Mouse (Mus musculus) gastrocnemius, postnatal 36 days (tissue): ENCODE data around the gene Nlgn2. TPM values are rescaled to one million over a fixed set of nuclear protein-coding genes. Genes with fewer than 3 reads are reported as not detected.

Source experiments
- DNase-seq, 2 experiments: peaks; one replicate each; pipeline ENCODE4 v3.0.0; 2022
- intact Hi-C: fragments of 180-260 bp; cut with DNase I; formaldehyde crosslinking; loops from one replicate; pipeline ENCODE4 v1.15.1; 2025
- long read RNA-seq, 2 experiments: library from polyadenylated mRNA; stranded (forward); transcript quantifications; one replicate each; pipeline ENCODE4 v2.0.0; 2021
- total RNA-seq, 2 experiments: library from RNA; stranded (reverse); gene quantifications; 2 replicates each; pipeline ENCODE4 v1.2.3; 2021

The Nlgn2 gene
- total RNA-seq: 1 to 10 TPM; 2.4 to 2.9 TPM
- long read RNA-seq, experiment 1, partial matches to known transcripts: 0 of 3 reads
- long read RNA-seq, experiment 1, other reads (novel, unspliced or antisense): 3 of 3 reads
- long read RNA-seq, experiment 2, partial matches to known transcripts: 0 of 2 reads
- long read RNA-seq, experiment 2, other reads (novel, unspliced or antisense): 2 of 2 reads

- DNase-seq: no peak
- intact Hi-C loops: loop anchor here (5.0 kb wide), 1 partner anchor 35 kb away; the partner anchor contains the start of gene Fgf11
Observed at GRCm38 (mm10) chr11:69837604-69837951, at the start of gene Nlgn2. Gene Nlgn2 (minus strand): TSS chr11:69837784.

- DNase-seq: no peak
Observed at GRCm38 (mm10) chr11:69886907-69887635, 49.5 kb upstream of the Nlgn2 start.

DNA sequence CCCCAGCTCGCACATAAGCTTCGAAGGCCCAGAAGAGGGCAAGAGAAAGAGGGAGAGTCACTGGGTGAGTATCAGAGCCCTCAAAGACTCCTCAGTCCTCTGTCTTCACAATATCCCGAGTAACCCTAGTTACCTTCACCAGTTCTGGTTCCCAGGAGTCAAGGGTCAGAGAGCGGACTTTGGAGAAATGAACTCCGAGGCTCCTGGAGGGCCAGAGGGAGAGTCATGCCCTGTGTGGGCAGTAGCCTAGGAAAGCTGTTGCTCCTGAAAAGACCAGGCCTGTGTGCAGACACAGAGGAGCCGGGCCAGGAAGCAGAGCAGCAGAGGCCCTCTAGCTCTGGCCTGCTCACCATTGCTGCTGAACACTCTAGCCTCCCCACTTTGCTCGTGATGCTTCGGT lies 47.1 kb upstream of the Nlgn2 start:
- no peak for DNase-seq
- intact Hi-C loops: no loop called here

More at GRCm38 (mm10) chr11:69886907-69887635, 49.5 kb upstream of the Nlgn2 start:
- intact Hi-C loops: no loop called here

GRCm38 (mm10) chr11:69884240-69884639 lies 46.7 kb upstream of the Nlgn2 start:
- intact Hi-C loops: no loop called here
- DNase-seq: no peak

- DNase-seq: no peak
- intact Hi-C loops: no loop called here
Observed at GRCm38 (mm10) chr11:69883527-69884151, 46.1 kb upstream of the Nlgn2 start.

DNA sequence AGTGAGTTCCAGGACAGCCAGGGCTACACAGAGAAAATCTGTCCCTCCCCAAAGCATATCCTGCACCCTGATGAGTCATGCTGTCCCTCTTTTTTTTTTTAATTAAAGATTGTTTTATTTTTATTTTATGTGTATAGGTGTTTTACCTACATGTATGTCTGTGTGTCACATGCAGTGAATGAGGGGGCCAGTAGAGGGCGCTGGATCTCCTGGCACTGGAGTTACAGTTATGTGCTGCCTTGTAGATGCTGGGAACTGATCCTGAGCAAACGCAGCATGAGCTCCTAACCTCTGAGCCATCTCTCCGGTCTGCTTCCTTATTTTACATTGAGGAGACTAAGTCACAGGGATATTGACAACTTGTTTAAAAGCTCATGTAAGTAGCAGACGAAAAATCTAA lies 45.5 kb upstream of the Nlgn2 start:
- intact Hi-C loops: no loop called here
- DNase-seq: no peak

DNA sequence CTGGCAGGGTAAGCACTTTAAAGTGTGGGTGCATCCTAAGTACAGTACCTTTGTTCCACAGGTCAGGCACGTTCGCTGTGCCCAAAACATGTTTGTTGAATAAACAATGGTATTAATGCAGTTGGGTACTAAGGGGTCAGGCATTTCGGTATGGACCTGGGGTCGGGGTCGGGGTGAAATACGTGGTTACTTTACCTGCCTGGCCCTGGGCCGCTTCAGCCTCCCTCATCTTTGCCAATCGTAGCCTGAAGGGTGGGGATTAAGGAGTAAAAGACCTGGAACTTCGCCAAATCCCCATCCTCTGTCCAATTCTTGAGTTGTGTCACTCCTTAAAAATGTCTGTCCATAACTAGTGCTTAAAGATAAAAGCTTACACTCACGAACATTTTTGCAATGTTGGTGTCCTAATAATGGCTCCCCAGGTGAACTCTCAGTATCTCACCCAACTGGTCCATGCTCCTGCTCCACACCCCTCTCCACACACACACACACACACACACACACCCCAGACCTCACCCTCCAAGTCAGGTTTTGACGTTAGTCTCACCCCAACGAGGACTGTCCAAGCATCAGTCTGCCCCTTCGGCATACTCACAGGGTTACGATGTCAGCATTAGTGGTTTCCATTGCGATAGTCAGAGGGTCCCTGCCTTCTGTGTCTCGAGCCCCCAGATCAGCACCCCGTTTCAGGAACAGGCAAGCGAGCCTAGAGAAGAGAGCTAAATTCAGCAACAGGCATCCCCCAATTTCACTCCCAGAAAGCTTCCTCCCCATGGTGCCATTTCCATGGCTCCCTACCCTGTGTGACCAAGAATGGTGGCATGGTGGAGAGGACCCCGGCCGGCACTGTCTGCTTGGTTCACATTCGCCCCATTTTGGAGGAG lies 44.4 kb upstream of the Nlgn2 start:
- DNase-seq: no peak
- intact Hi-C loops: no loop called here

GRCm38 (mm10) chr11:69880853-69881603 lies 43.4 kb upstream of the Nlgn2 start, which contains the start of gene Kctd11:
Gene Kctd11 (minus strand): TSS chr11:69881406.
- intact Hi-C loops: no loop called here
- DNase-seq: peak; percentile 88 to 92

DNA sequence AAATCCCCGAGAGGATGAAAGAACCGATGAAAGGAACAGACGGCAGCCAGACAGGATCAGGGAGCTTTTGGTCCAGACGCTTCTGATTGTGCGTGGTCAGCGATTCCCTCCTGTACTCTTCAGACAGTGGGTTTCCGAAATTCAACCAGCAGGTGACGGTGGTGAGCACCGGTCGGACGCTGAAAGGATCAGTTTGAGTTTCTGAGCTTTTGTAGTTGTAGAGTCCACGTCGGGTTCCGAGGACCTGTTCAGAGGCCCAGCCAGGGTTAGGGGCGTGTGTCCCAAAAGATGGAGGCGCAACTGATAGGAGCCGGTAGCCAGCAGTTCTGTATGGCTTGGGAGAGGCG lies 42.9 kb upstream of the Nlgn2 start:
- intact Hi-C loops: no loop called here

DNA sequence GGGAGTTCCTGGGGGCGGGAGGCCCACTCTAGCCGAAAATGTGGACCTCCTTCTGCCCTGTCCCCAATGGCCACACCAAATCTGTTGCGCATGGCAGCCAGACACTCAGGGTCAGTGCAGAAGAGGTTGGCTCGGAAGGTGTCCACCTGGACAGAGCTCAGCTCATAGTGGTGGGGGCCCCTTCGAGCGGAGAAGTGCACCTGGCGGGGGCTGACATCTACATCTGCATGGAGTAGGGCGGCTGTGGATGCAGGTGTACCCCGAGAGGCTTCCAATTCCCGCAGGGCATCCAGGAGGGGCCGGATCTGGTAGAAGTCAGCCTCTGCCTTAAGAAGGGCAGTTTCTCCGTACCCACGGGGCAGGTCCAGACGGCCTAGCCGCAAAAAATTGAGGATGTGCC lies 42.1 kb upstream of the Nlgn2 start:
- no peak for DNase-seq
- intact Hi-C loops: loop anchor here (5.0 to 10.0 kb wide), 3 partner anchors 77 to 225 kb away; partner anchors contain the start of genes Fgf11, Slc35g3 and Sox15

More for the DNA sequence above, 42.9 kb upstream of the Nlgn2 start:
- DNase-seq: peak in 1 of 2 experiments; percentile 62

GRCm38 (mm10) chr11:69878952-69879351 lies 41.4 kb upstream of the Nlgn2 start:
- intact Hi-C loops: loop anchor here (5.0 to 10.0 kb wide), 3 partner anchors 77 to 224 kb away; partner anchors contain the start of genes Fgf11, Slc35g3 and Sox15
- no peak for DNase-seq

DNA sequence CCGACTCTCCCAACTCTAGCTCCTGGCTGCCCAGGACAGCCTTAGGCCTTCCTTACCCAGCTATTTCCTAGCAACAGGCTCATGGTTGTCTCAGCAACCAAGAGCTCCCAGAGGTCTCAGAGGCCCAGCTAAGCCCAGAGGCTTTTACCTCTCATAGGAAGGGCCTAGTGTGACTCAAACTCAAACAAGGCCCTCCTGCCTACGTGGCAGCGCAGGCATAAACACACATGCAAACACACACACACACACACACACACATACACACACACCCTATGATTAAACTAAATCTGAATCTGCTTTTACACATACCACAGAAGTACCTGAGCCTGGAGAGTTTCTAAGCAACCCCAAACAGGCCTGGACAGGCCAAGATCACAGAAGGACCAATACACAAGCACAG lies 40.8 kb upstream of the Nlgn2 start:
- intact Hi-C loops: loop anchor here (5.0 to 10.0 kb wide), 3 partner anchors 76 to 224 kb away; partner anchors contain the start of genes Fgf11, Slc35g3 and Sox15
- no peak for DNase-seq

GRCm38 (mm10) chr11:69877878-69878277 lies 40.3 kb upstream of the Nlgn2 start, which contains the start of gene Tmem95:
Gene Tmem95 (minus strand): TSS chr11:69878018.
- intact Hi-C loops: loop anchor here (2.0 to 10.0 kb wide), 4 partner anchors 76 to 223 kb away; partner anchors contain the start of genes Fgf11, Slc35g3 and Sox15
- no peak for DNase-seq

- intact Hi-C loops: loop anchor here (2.0 to 10.0 kb wide), 4 partner anchors 75 to 222 kb away; partner anchors contain the start of genes Fgf11, Slc35g3 and Sox15
- peak; percentile 81 to 83 for DNase-seq
Observed at GRCm38 (mm10) chr11:69876867-69877266, 39.3 kb upstream of the Nlgn2 start.

- no peak for DNase-seq
- intact Hi-C loops: loop anchor here (2.0 to 10.0 kb wide), 4 partner anchors 74 to 221 kb away; partner anchors contain the start of genes Fgf11, Slc35g3 and Sox15
Observed at GRCm38 (mm10) chr11:69876186-69876585, 38.6 kb upstream of the Nlgn2 start.

GRCm38 (mm10) chr11:69872451-69872850 lies 34.9 kb upstream of the Nlgn2 start:
- DNase-seq: no peak
- intact Hi-C loops: loop anchor here (10.0 kb wide), 1 partner anchor 218 kb away; the partner anchor contains the start of gene Sox15

- intact Hi-C loops: loop anchor here (10.0 kb wide), 1 partner anchor 217 kb away; the partner anchor contains the start of gene Sox15
- no peak for DNase-seq
Observed at GRCm38 (mm10) chr11:69871822-69872221, 34.2 kb upstream of the Nlgn2 start.

DNA sequence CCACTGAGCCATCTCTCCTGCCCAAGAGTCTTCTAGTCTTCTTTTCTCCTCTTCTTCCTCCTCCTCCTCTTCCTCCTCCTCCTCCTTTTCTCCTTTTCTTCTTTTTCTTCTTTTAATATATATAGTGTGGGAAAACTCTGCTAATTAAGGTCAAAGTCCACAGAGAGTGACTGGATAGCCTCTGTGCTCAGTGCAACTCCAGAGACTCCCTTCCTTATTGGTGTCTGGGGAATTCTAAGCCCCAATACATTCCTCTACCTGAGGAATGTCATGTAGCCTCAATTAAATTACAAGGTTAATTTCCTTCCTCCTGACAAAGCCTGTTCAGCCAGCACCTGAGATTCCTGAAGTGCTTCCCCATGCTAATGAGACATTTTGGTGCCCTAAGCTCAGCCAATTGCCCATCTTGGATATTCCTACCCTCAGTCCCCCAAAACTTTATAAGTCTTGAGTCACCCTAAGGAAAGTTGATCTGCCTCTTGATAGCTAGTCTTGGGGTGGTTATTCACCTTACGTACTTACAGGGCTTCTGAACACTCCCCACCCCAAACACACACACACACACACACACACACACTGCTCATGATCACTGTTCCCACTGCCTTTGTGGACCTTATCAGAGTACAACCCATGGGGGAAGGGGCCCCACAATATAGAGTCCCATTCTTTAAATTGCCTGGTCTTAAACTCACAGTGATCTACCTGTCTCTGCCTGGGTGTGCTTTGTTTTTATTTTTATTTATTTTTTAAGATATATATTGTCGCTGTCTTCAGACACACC lies 32.9 kb upstream of the Nlgn2 start:
- DNase-seq: no peak
- intact Hi-C loops: loop anchor here (10.0 kb wide), 1 partner anchor 216 kb away; the partner anchor contains the start of gene Sox15
